Mouse (Mus musculus) embryonic facial prominence, embryonic 11.5 days (tissue): ENCODE data around the gene Angel1. TPM values are rescaled to one million over a fixed set of nuclear protein-coding genes. Genes with fewer than 3 reads are reported as not detected.

Experiments used
- ATAC-seq: fragments of 200-750 bp; cut with Nextera tagmentation; replicated peaks from 2 replicates; pipeline ENCODE4 v1.8.0; 2017; ENCODE audit warnings: low read depth; ENCODE audit not compliant: insufficient number of reproducible peaks, low FRiP score, low TSS enrichment
- DNase-seq: peaks from one replicate; pipeline ENCODE4 v3.0.0-alpha.2; 2015; ENCODE audit warnings: low spot score
- H3K27ac ChIP-seq: fragments of 300-500 bp; sonication (generic); replicated peaks from 2 replicates; pipeline ENCODE4 v1.5.1; 2014; ENCODE audit warnings: mild to moderate bottlenecking, low read depth, low read length, control low read depth
- H3K27me3 ChIP-seq: fragments of 300-500 bp; sonication (generic); 2 replicates; pipeline ENCODE4 v1.6.1; 2014; ENCODE audit warnings: mild to moderate bottlenecking, low read length, moderate library complexity, mixed read lengths; ENCODE audit not compliant: control insufficient read depth, insufficient read depth
- H3K36me3 ChIP-seq: fragments of 300-500 bp; sonication (generic); replicated peaks from 2 replicates; pipeline ENCODE4 v1.6.1; 2014; ENCODE audit warnings: low read depth, mild to moderate bottlenecking, low read length, moderate library complexity, mixed read lengths; ENCODE audit not compliant: control insufficient read depth, insufficient read depth
- H3K4me1 ChIP-seq: fragments of 300-500 bp; sonication (generic); 2 replicates; pipeline ENCODE4 v1.6.1; 2014; ENCODE audit warnings: low read length, mixed read lengths; ENCODE audit not compliant: control insufficient read depth, insufficient read depth
- H3K4me2 ChIP-seq: fragments of 300-500 bp; sonication (generic); 2 replicates; pipeline ENCODE4 v1.6.1; 2014; ENCODE audit warnings: low read depth, mild to moderate bottlenecking, control low read depth, low read length, moderate library complexity
- H3K4me3 ChIP-seq: fragments of 300-500 bp; sonication (generic); 2 replicates; pipeline ENCODE4 v1.5.1; 2014; ENCODE audit warnings: low read depth, low read length, control low read depth
- H3K9ac ChIP-seq: fragments of 300-500 bp; sonication (generic); replicated peaks from 2 replicates; pipeline ENCODE4 v1.6.1; 2014; ENCODE audit warnings: mild to moderate bottlenecking, control low read depth, low read length
- H3K9me3 ChIP-seq: fragments of 300-500 bp; sonication (generic); replicated peaks from 2 replicates; pipeline ENCODE4 v1.6.1; 2016; ENCODE audit warnings: mild to moderate bottlenecking, low read length, inconsistent platforms, mixed read lengths; ENCODE audit not compliant: control insufficient read depth
- WGBS: fragments of 180-500 bp; shearing (Covaris S2); extraction: QIAGEN DNeasy Blood & Tissue Kit; methylation state at CpG from one replicate; pipeline ENCODE4 v1.1.7; 2014; 5-methylcytosine and 5-hydroxymethylcytosine counted together
- polyA plus RNA-seq: library from polyadenylated mRNA; unstranded; fragments of >200 nt; fragmentation: Nextera tagmentation; extraction: Ambion mirVana; gene quantifications from 2 replicates; pipeline ENCODE4 v1.2.1, GENCODE M21; 2014

Angel1 gene
- polyA plus RNA-seq, 1 experiment from 2014 or later, result 10.9 TPM

GRCm38 (mm10) chr12:86721453-86721852 lies 4.8 kb downstream of the Angel1 start:
- Histone ChIP-seq H3K4me2 (no peak overlapping the region), H3K9ac (no peak overlapping the region), H3K27me3 (no peaks in the 10 kb centered on the region), H3K27ac (no peak overlapping the region), H3K4me3 (no peak overlapping the region), H3K36me3 (no peaks in the 10 kb centered on the region), H3K4me1 (no peaks in the 10 kb centered on the region), H3K9me3 (no peaks in the 10 kb centered on the region)
- 91% methylated on average over 5 of the region's 5 CpGs for WGBS
- no peak for DNase-seq
- ATAC-seq, result no peak

GRCm38 (mm10) chr12:86719961-86720639 lies 6.2 kb downstream of the Angel1 start:
- Histone ChIP-seq H3K27me3 (no peaks in the 10 kb centered on the region), H3K4me3 (no peak overlapping the region), H3K9ac (no peak overlapping the region), H3K36me3 (no peaks in the 10 kb centered on the region), H3K9me3 (no peaks in the 10 kb centered on the region), H3K4me2 (no peak overlapping the region), H3K4me1 (no peaks in the 10 kb centered on the region), H3K27ac (no peak overlapping the region)
- WGBS, result 83% methylated on average over 18 of the region's 18 CpGs
- DNase-seq, result no peak
- ATAC-seq, result no peak

GRCm38 (mm10) chr12:86716962-86717361 lies 9.3 kb downstream of the Angel1 start:
- WGBS, result 90% methylated on average over 11 of the region's 11 CpGs
- H3K9ac ChIP-seq, result no peak overlapping the region
- DNase-seq (no peak), ATAC-seq (no peak)
- H3K27ac ChIP-seq, result no peak overlapping the region
- no peak overlapping the region for H3K4me2 ChIP-seq
- H3K4me1 ChIP-seq, result no peaks in the 10 kb centered on the region
- no peak overlapping the region for H3K4me3 ChIP-seq
- no peaks in the 10 kb centered on the region for H3K27me3 ChIP-seq
- no peaks in the 10 kb centered on the region for H3K36me3 ChIP-seq
- no peaks in the 10 kb centered on the region for H3K9me3 ChIP-seq

- ATAC-seq (no peak), DNase-seq (peak; percentile 64)
- H3K4me3 ChIP-seq, result no peak overlapping the region
- no peaks in the 10 kb centered on the region for H3K9me3 ChIP-seq
- no peaks in the 10 kb centered on the region for H3K36me3 ChIP-seq
- no peaks in the 10 kb centered on the region for H3K27me3 ChIP-seq
- H3K27ac ChIP-seq, result no peak overlapping the region
- WGBS, result 47% methylated on average over 5 of the region's 5 CpGs
- H3K4me2 ChIP-seq, result no peak overlapping the region
- H3K4me1 ChIP-seq, result no peaks in the 10 kb centered on the region
- H3K9ac ChIP-seq, result no peak overlapping the region
These were observed 10.9 kb downstream of the Angel1 start for GRCm38 (mm10) chr12:86715401-86715800.

GRCm38 (mm10) chr12:86714026-86714425 lies 12.2 kb downstream of the Angel1 start:
- peak; percentile 34 for DNase-seq
- Histone ChIP-seq H3K27ac (no peak overlapping the region), H3K9ac (no peak overlapping the region), H3K4me1 (no peaks in the 10 kb centered on the region), H3K36me3 (no peaks in the 10 kb centered on the region), H3K4me3 (no peak overlapping the region), H3K27me3 (no peaks in the 10 kb centered on the region), H3K4me2 (no peak overlapping the region), H3K9me3 (no peaks in the 10 kb centered on the region)
- no peak for ATAC-seq
- WGBS, result 79% methylated on average over 5 of the region's 5 CpGs

- Histone ChIP-seq H3K9me3 (no peaks in the 10 kb centered on the region), H3K9ac (no peak overlapping the region), H3K27ac (no peak overlapping the region), H3K36me3 (no peaks in the 10 kb centered on the region), H3K27me3 (no peaks in the 10 kb centered on the region), H3K4me3 (no peak overlapping the region), H3K4me1 (no peaks in the 10 kb centered on the region), H3K4me2 (no peak overlapping the region)
- DNase-seq (no peak), ATAC-seq (0 out of 2 replicates have a peak, but pooled peaks have one; percentile 31)
- 82% methylated on average over 5 of the region's 5 CpGs for WGBS
These were observed 20.4 kb downstream of the Angel1 start for GRCm38 (mm10) chr12:86705843-86706242.

- Histone ChIP-seq H3K4me2 (no peak overlapping the region), H3K27ac (no peak overlapping the region), H3K27me3 (no peaks in the 10 kb centered on the region), H3K9ac (no peak overlapping the region), H3K36me3 (no peaks in the 10 kb centered on the region), H3K4me1 (peaks cover 2% of the 10 kb centered on the region), H3K4me3 (no peak overlapping the region), H3K9me3 (no peaks in the 10 kb centered on the region)
- ATAC-seq (no peak), DNase-seq (no peak)
- 99% methylated on average over 3 of the region's 3 CpGs for WGBS
These were observed 23.6 kb downstream of the Angel1 start for GRCm38 (mm10) chr12:86702690-86703089.

- Histone ChIP-seq H3K4me3 (no peak overlapping the region), H3K27ac (no peak overlapping the region), H3K4me2 (no peak overlapping the region), H3K9me3 (no peaks in the 10 kb centered on the region), H3K36me3 (no peaks in the 10 kb centered on the region), H3K4me1 (peaks cover 2% of the 10 kb centered on the region), H3K9ac (no peak overlapping the region), H3K27me3 (no peaks in the 10 kb centered on the region)
- ATAC-seq (no peak), DNase-seq (no peak)
- WGBS, result 83% methylated on average over 4 of the region's 4 CpGs
These were observed 24.8 kb downstream of the Angel1 start for GRCm38 (mm10) chr12:86701491-86701890.
